Mouse (Mus musculus) adrenal gland, adult 8-10 months (tissue): ENCODE data around the gene Ap4s1. TPM values are rescaled to one million over a fixed set of nuclear protein-coding genes. Genes with fewer than 3 reads are reported as not detected.
"Not testable (repeated sequence)": the region's sequence is repeated elsewhere in the genome, so short reads cannot be mapped to it uniquely, and the experiment has no call there.

Experiments used
- DNase-seq: peaks from one replicate; pipeline ENCODE4 v3.0.0; 2022
- total RNA-seq, 4 experiments: library from RNA; stranded (reverse); gene quantifications; 2 replicates each; pipeline ENCODE4 v1.2.4; 2022

Ap4s1 gene
- total RNA-seq: 10 to 100 TPM; 23.6 to 25.1 (median 24.0) TPM

GRCm38 (mm10) chr12:51690893-51691844 lies at the start of gene Ap4s1:
TSS of gene Ap4s1 (plus strand) at chr12:51691033.
- peak; percentile 73 for DNase-seq

DNA sequence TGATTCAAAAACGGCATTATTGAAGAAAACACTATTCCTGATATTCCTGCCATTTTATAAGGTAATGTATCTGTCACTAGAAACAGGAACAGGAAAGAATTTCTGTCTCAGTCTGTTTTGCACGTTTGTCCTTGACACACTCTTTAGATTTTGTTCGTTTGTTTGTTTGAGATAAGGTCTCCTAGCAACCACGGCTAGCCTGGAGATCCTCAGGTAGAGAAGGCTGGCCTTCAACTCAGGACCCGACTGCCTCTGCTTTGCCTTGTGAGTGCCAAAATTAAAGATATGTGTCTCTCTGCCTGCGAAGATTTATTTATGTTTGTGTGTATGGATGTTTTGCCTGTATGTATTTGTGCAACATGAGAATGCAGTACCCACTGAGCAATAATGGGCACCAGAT lies 49.0 kb upstream of the Ap4s1 start:
- peak; percentile 22 for DNase-seq

- not testable (repeated sequence) for DNase-seq
Measured at GRCm38 (mm10) chr12:51649401-51649800, 41.4 kb upstream of the Ap4s1 start.

DNA sequence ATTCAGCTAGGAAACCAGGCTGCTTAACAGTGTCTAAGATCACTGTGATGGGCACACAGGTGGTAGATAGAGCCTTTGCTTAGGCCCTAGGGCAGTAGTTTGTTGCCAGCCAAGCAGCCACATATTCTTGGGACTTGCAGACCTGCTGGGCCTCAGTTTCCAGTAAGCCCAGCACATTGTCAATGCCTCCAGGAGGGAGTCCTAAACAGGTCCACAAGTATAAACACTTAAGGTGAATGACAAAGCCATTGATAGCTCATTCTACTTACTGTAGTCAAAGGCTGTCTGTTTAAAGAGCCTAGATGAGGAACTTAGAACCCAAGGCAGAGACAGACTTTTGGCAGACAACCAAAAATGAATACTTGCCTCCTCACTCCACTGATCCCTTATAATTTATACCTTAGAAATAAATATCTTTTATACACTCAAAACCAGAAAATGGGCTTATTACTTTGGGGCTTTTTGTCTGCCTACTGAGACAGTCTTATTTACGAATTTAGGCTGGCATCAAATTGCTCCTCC lies 34.8 kb upstream of the Ap4s1 start:
- no peak for DNase-seq

GRCm38 (mm10) chr12:51663011-51663410 lies 27.8 kb upstream of the Ap4s1 start:
- DNase-seq: no peak

GRCm38 (mm10) chr12:51663908-51664307 lies 26.9 kb upstream of the Ap4s1 start:
- no peak for DNase-seq

DNA sequence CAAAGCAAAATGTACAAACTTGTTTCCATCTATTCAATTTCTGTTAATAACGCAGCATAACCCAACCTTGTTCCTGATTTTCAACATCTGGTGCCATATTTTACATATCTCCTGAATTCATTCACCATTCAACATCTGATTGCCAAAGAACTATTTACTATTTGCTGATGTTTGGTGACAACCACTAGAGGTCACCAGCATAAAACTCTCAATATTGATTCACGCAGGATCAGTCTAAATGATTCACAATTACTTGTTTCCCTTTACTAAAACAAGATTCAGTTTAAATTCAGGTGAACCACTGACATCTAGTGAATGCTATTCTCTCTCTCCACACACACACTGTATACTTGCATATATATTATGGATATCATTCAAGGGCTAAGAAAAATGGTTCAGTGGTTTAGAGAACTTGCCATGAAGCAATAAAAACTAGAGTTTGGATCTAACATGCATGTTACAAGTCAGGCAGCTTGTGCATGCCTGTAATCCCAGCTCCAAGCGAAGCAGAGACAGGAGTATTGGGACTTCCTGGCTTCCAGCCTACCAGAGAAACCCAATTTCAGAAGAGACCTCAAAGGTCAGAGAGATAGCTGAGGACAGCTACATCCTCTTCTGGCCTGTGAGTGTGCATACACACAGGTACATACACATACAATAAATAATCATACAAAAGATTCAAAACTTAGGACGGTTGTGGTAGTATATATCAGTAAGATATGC lies 24.0 kb upstream of the Ap4s1 start:
- no peak for DNase-seq

DNA sequence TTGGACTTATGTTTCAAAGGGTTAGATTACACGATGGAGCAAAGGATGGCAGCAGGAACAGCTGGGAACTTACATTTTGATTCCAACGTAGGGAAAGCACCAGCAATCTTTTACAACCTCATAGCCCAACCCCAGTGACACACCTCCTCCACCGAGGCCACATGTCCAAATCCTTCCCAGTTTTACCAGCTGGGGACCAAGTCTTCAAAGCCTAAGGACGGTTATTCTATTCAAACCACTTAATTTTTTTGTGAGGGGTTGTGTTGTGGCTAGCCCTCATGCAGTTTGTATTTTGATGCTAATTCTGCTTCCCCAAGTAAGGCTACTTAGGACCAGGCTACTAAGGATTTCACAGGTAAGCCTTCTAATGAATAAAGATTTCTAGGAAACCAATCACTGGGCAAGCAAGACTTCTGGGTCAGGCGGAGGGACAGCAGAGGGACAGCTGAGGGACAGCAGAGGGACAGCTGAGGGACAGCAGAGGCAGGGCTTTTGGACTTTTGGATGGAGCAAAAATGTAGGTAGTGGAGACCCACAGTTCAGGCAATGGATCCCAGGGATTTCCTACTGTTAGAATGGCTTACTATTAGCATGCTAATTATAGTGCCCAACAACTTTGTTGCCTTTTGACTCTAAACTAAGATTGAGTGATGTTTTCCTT lies 19.5 kb upstream of the Ap4s1 start:
- no peak for DNase-seq

DNA sequence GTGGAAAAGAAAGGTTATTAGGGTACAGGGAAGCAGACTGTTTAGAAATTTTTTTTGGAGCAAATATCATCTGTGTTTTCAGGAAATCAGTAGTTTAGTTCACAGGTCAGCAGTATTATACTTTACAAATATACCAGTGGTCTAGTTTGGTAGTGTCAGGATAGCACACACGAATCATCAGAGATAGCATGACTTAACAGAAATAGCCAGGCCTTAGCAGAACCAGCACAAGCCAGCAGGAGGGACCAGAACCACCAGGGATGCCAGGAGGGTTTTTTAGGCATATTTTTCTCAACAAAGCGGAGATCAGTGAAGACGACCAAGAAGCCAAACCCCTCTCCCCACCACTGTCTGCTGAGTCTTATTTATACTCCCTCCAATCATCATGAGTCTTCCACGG lies 17.6 kb upstream of the Ap4s1 start:
- no peak for DNase-seq

DNA sequence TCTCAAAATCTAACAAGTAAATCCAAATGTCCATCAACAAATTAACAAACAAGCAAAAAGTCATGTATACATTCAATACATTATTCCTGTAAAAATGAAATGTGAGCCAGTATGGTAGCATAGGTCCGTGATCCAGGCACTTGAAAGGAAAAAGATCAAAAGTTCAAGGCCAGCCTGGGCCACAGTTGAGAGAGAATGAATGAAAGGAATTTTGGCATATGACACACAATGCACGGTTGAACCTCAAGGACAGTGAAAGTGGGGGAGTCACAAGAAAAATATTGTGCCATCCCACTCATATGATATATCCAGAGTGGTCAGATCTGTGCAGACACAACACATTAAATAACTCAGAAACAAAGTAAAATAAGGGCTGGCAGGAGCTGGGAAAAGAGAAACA lies 14.4 kb upstream of the Ap4s1 start:
- no peak for DNase-seq

- DNase-seq: no peak
Measured at GRCm38 (mm10) chr12:51678844-51679243, 12.0 kb upstream of the Ap4s1 start.

- no peak for DNase-seq
Measured at GRCm38 (mm10) chr12:51688546-51688945, 2.3 kb upstream of the Ap4s1 start.

- DNase-seq: peak; percentile 97
Measured at GRCm38 (mm10) chr12:51691845-51692632, 1.2 kb downstream of the Ap4s1 start, which contains the start of gene Strn3. TSS of gene Strn3 (minus strand) at chr12:51691897.

GRCm38 (mm10) chr12:51692870-51693269 lies 2.0 kb downstream of the Ap4s1 start:
- DNase-seq: not testable (repeated sequence)

DNA sequence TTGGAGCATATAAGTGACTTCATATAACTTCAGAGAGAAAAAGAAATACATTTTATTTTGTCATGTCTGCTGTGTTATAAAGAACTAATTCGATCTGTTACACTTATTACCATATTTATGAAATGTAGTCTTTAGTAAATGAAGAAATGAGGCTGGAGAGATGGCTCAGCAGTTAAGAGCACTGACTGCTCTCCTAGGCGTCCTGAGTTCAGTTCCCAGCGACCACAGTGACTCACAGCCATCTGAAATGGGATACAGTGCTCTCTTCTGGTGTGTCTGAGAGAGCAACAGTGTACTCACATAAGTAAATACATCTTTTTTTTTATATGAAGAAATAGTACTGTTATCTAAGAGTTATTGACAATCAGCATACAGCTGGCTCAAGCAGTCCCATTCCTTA lies 2.6 kb downstream of the Ap4s1 start:
- DNase-seq: no peak

- no peak for DNase-seq
Measured at GRCm38 (mm10) chr12:51694096-51694495, 3.3 kb downstream of the Ap4s1 start.

DNA sequence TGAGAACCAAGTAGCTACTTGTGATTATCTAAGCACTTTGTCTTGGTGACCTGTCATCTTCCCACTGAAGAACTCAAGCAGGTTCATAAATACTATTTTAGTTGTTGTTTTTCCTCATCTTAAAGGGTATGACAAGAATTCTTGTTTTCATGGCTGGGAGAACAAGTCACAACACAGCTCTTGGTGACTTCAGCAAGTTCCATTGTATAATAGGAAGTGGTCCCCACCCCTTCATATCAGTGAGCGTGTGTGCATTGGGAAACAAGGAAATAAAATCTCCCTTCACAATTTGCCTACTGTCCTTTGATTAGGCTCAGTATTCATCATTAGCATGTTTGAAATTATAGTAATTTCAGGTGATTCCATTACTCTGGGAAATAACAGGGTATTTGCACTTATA lies 4.1 kb downstream of the Ap4s1 start:
- no peak for DNase-seq

GRCm38 (mm10) chr12:51696157-51696556 lies 5.3 kb downstream of the Ap4s1 start:
- DNase-seq: no peak

GRCm38 (mm10) chr12:51699623-51700393 lies 9.0 kb downstream of the Ap4s1 start:
- no peak for DNase-seq

DNA sequence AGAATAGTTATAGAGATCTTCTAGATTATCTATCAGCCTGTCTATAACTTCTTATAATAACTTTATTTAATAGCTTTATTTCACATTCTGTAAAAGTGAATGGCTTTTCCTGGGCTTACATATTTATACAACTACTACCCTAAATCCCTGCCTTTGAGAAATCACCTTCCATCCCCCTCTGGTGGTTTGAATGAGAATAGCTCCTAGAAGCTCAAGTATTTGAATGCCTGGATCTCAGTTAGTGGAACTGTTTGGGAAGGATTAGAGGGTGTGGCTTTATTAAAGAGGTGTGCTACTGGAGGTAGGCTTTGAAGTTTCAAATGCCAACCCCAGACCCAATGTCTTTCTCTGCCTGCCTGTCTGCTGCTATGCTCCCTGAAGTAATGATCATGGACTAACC lies 10.9 kb downstream of the Ap4s1 start:
- DNase-seq: no peak

- DNase-seq: no peak
Measured at GRCm38 (mm10) chr12:51703859-51704258, 13.0 kb downstream of the Ap4s1 start.
